Comparison of ENCODE assay signal across 8 mouse cellular contexts in the genomic region with DNA sequence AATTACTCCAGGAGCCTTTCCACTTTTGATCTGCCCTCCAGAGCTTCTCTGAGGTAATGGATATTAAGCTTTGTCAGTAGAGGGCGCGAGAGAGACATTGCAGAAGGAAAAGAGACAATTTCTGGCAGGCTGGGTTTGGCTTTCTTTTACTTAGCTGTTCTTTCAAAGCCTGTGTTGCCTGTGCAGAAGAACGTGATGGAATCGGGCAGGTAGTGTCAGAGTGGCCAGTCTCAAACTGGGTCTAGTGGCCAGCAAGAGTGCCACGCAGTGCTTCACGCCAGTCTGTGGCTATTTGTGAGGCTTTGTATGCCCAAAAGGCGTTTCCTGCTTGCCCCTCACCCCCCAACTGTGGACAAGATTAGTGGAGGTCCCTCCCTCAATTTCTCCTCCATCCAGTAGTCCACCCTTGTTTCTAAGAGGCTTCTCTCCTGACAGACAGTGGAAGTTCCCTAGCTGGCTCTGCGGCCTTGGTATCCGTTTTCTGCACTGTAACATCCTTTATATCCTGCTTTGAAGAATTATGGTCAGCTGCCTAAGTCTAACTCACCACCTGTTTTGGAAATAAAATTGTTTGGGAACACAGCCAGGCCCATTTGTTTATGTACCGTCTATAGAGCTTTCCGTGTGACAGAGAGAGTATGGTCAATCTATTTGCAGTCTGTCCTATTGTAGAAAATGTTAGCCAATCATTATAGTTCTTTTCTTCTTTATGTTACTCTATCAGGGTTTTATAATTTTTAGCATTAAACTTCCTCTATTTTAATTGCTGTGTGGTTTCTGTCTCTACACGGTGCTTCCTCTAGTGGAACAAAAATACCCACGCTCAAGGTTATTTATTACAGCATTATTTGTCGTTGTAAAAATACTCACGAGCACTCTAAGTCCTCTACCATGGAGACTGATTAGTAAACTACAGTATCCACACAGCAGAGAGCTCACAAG. TPM values are rescaled to one million over a fixed set of nuclear protein-coding genes. Genes with fewer than 3 reads are reported as not detected.
A peak's percentile ranks its signal among the peaks of the same experiment; 100 is the strongest.
DNase-seq lines count a peak whose midpoint lies in the region; ATAC-seq and TF ChIP-seq lines count a peak whose summit lies in the region.

No protein-coding gene starts in this region.

- TF ChIP-seq POLR2A in cerebellum, adult 2 months (IDR thresholded peaks at IDR 0.05; ENCODE audit: borderline replicate concordance, insufficient read depth, low read length), result no peak

- H3K27ac ChIP-seq in cerebellum, adult 2 months (ENCODE audit: insufficient read depth, low read length), result no peak overlapping the region
- H3K27ac ChIP-seq in hindbrain, postnatal 0 days, result no peak overlapping the region
- no peak overlapping the region for H3K27ac ChIP-seq in left cerebral cortex, adult 2 months

- peak; percentile 38 for DNase-seq in T-cell, adult 2 months (ENCODE audit: low spot score)
- peak; percentile 64 to 82 for DNase-seq in cerebellum, adult 2 months
- peak; percentile 92 for DNase-seq in hindbrain, postnatal 0 days (ENCODE audit: low spot score)
- peak; percentile 60 to 64 for DNase-seq in left cerebral cortex, adult 2 months (ENCODE audit: extremely low spot score in 1 of 2, low spot score in 2 of 2)
- peak; percentile 48 for DNase-seq in right cerebral cortex, postnatal 14 days

- TF ChIP-seq CTCF in cerebellum, adult 2 months (IDR thresholded peaks at IDR 0.05; ENCODE audit: borderline replicate concordance, insufficient read depth, low read depth, low read length), result peak; percentile 68
- peak; percentile 85 for TF ChIP-seq CTCF in hindbrain, postnatal 0 days (IDR thresholded peaks at IDR 0.05; ENCODE audit: low read depth)
- TF ChIP-seq CTCF in left cerebral cortex, adult 2 months (IDR thresholded peaks at IDR 0.05), result peak; percentile 94

- no peaks in the 10 kb centered on the region for H3K36me3 ChIP-seq in hindbrain, postnatal 0 days (ENCODE audit: insufficient read depth, low read length)

- H3K9me3 ChIP-seq in hindbrain, postnatal 0 days (ENCODE audit: low read length), result no peaks in the 10 kb centered on the region

- H3K4me1 ChIP-seq in cerebellum, adult 2 months (ENCODE audit: control insufficient read depth, insufficient read depth, low read length), result 0 out of 2 replicates have a peak, but pooled peaks cover 3% of the 10 kb centered on the region
- no peaks in the 10 kb centered on the region for H3K4me1 ChIP-seq in hindbrain, postnatal 0 days (ENCODE audit: insufficient read depth, low read length)

- no peak overlapping the region for H3K9ac ChIP-seq in hindbrain, postnatal 0 days (replicated peaks; ENCODE audit: low read length)

- peak; percentile 99 for ATAC-seq in frontal cortex, adult (ENCODE audit: low TSS enrichment)
- ATAC-seq in hindbrain, postnatal 0 days, result peak; percentile 70
- ATAC-seq in megakaryocyte progenitor cell, adult 5-6 weeks (replicated peaks; ENCODE audit: poor library complexity), result peak; percentile 84
- no peak for ATAC-seq in erythroblast, adult 5-6 weeks (replicated peaks; ENCODE audit: low FRiP score, poor library complexity, severe bottlenecking)

- no peaks in the 10 kb centered on the region for H3K27me3 ChIP-seq in cerebellum, adult 2 months (ENCODE audit: control insufficient read depth, insufficient read depth, low read length)
- no peaks in the 10 kb centered on the region for H3K27me3 ChIP-seq in hindbrain, postnatal 0 days (ENCODE audit: insufficient read depth, low read length)

- peak overlapping the region; percentile 47 for H3K4me2 ChIP-seq in hindbrain, postnatal 0 days (ENCODE audit: low read depth, low read length)

- peak overlapping the region; percentile 27 for H3K4me3 ChIP-seq in cerebellum, adult 2 months (replicated peaks; ENCODE audit: insufficient read depth, low read depth, low read length)
- H3K4me3 ChIP-seq in hindbrain, postnatal 0 days (ENCODE audit: low read length), result no peak overlapping the region
- H3K4me3 ChIP-seq in left cerebral cortex, adult 2 months, result 0 out of 2 replicates have a peak overlapping the region, but pooled peaks have one; percentile 26

- WGBS in cerebellum, adult 2 months, result 40% methylated on average over 15 of the region's 15 CpGs
- 43% methylated on average over 15 of the region's 15 CpGs for WGBS in hindbrain, postnatal 0 days

- intact Hi-C loops in left cerebral cortex, adult 2 months (cut with DNase I), result loop anchor here (1.0 kb wide), 1 partner anchor 76 kb away; no protein-coding TSS in a partner anchor

RNA-seq across cellular contexts. Expression of a gene that starts 22.5 kb away (rescaled TPM):
- 16.9 and 19.0 TPM in 2 replicates for polyA plus RNA-seq in cerebellum, adult 2 months (2012; rRNA removed)
- 14.5 and 20.5 TPM in 2 replicates for total RNA-seq in hindbrain, postnatal 0 days (2014; rRNA removed)
- 3.3 and 4.1 TPM in 2 replicates for polyA plus RNA-seq in hindbrain, postnatal 0 days (2015; fragmentation: Nextera tagmentation; extraction: Ambion mirVana)
- total RNA-seq in left cerebral cortex, adult 2 months (2021), result 10 to 100 TPM; 46.5 to 52.0 TPM
- 1.2 and 1.8 TPM in 2 replicates for total RNA-seq in megakaryocyte progenitor cell, adult 5-6 weeks (2015)
- 1.2 and 1.8 TPM in 2 replicates for total RNA-seq in megakaryocyte progenitor cell, adult 5-6 weeks (2017)
- 0.38 and 2.1 TPM in 2 replicates for total RNA-seq in erythroblast, adult 5-6 weeks (2015; ENCODE audit: low replicate concordance)
- 0.28 and 0.34 TPM in 2 replicates for total RNA-seq in erythroblast, adult 5-6 weeks (2017; ENCODE audit: low replicate concordance)

Comparison
In these comparisons a context has a peak if more than half of its experiments do, and no peak if none do; other contexts are left out.
1. DNase-seq: peak in every context shown above with its lines; median percentile 92 in hindbrain, postnatal 0 days; 73 in cerebellum, adult 2 months; 62 in left cerebral cortex, adult 2 months; 48 in right cerebral cortex, postnatal 14 days; 38 in T-cell, adult 2 months.